11 mouse cellular contexts compared by ENCODE assay signal in the genomic region with DNA sequence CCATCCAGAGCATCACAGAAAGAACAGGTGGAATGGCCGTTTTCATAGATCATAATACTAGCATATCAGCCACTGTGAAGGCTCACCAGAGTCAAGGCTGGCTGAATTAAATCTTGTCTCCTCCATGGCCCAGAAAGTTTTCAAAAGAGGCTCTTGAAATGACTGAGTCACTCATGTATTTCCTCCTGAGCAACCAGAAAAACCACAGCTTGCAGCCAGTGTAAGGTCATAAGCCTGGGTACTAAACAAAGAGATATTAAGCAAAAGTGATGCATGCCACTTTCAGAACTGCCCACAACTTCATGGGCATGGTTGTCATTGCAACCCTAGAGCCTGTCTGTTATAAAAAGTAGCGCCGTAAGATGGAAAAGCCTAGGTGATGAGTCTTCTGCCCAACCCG.
"Had no signal": no experiment of that assay in that cellular context is flagged by ENCODE, and none has a peak within 500 bp of the region (broad histone marks: within the 10 kb centered on the region; RNA-seq: fewer than 3 reads in every experiment).

No protein-coding gene starts in this region.

- ATAC-seq: intestine, embryonic 16.5 days had no signal

- H3K4me3 ChIP-seq: limb, embryonic 15.5 days; liver, embryonic 13.5 days; midbrain, embryonic 10.5 days; neural tube, embryonic 13.5 days; stomach, embryonic 15.5 days had no signal

- H3K9ac ChIP-seq: limb, embryonic 15.5 days; liver, embryonic 13.5 days; neural tube, embryonic 13.5 days; stomach, embryonic 15.5 days had no signal

- DNase-seq: kidney, postnatal 10 days; liver, embryonic 13.5 days; lung, adult 18-20 months; lung, postnatal 10 days; midbrain, embryonic 14.5 days; right cerebral cortex, postnatal 14 days had no signal

- H3K9me3 ChIP-seq: limb, embryonic 15.5 days; liver, embryonic 13.5 days; neural tube, embryonic 13.5 days; stomach, embryonic 15.5 days had no signal

- H3K36me3 ChIP-seq: limb, embryonic 15.5 days; liver, embryonic 13.5 days; midbrain, embryonic 10.5 days; neural tube, embryonic 13.5 days; stomach, embryonic 15.5 days had no signal

- H3K27ac ChIP-seq: limb, embryonic 15.5 days; liver, embryonic 13.5 days; stomach, embryonic 15.5 days had no signal

- H3K4me2 ChIP-seq: limb, embryonic 15.5 days; liver, embryonic 13.5 days; neural tube, embryonic 13.5 days; stomach, embryonic 15.5 days had no signal

- H3K27me3 ChIP-seq: limb, embryonic 15.5 days; neural tube, embryonic 13.5 days; stomach, embryonic 15.5 days had no signal

- H3K4me1 ChIP-seq: limb, embryonic 15.5 days; liver, embryonic 13.5 days; stomach, embryonic 15.5 days had no signal
